Mouse (Mus musculus) left cerebral cortex, adult 9 months (tissue): ENCODE results near the gene Gga3.

Source experiments
- DNase-seq, 2 experiments: peaks; one replicate each; pipeline ENCODE4 v3.0.0; 2022; ENCODE audit warnings: low spot score in 2 of 2

Gga3 gene

DNA sequence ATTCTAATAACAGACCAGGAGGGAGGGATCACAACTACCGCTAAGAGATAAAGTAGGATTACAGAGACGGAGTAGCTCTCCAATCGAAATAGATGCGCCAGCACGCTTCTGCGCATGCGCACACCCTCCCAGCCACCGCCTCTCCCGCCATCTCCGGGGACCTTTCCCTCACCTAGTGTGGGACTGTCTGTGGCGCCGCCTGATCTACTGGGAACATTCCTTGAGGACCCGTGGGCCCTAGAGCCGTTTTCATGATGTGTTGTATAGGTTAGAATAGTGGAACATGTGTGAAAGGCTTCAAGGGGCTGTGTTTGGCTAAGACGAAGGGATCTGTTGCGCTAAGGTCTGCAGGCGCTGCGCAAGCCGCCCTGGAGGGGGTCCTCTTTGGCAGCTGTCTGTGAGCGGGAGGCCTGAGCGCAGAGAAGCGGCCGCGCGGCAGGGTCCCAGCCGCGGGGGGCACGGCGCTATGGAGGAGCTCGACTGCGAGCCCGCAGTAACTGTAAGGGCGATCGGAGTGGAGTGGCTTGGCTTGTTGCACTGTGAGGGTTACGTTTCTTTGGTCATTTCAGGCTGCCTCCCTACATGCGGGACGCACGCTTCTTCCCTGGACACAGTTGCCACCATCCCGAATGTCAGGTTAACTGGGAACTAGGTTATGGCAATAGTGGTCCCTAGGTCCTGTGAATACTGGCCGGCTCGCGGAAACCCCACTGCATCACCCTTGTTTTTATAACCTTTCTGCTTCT, 39.6 kb downstream of the Gga3 start, which contains the start of gene Nup85:
Gene Nup85, plus strand, starts transcription at position 371 of the 746 bp plus-strand sequence.
- DNase-seq = peak; percentile 88 to 98

DNA sequence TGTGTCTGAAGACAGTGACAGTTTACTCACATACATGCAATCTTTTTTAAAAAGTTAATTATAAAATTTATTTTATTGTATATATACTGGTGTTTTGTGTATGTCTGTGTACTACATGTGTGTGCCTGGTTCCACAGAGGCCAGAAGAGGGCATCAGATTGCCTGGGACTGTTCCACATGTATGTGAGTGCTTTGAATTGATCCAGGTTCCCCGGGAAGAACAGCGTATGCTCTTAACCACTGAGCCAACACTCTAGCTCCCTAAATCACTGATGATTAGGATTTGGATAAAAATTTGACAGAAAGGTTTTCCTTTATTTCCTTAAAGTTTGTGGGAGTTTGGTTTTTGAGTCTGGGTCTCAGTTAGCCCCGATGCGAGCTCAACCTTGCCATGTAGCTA, 40.4 kb downstream of the Gga3 start:
- no peak for DNase-seq

GRCm38 (mm10) chr11:115555717-115556116, 48.1 kb downstream of the Gga3 start:
- no peak for DNase-seq

GRCm38 (mm10) chr11:115552783-115553182, 51.1 kb downstream of the Gga3 start:
- DNase-seq = no peak

DNA sequence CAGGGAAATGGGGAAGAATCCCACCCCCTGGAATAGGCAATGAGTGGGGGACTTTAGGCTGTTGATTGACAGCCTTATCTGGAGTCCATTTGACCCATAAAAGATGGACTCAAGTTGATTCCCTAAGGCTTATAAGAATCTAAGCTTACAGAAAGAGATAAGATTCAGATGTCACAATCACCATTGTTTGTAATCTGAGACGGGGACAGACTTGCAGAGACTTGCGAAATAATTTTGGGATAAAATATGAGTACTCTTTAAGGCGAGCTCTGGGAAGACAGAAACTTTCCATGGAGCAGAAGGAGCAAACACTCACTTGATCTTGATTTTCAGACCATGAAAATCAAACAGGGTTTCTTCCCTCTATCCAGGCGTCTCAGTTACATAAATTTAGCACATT, 60.3 kb downstream of the Gga3 start:
- DNase-seq = no peak

DNA sequence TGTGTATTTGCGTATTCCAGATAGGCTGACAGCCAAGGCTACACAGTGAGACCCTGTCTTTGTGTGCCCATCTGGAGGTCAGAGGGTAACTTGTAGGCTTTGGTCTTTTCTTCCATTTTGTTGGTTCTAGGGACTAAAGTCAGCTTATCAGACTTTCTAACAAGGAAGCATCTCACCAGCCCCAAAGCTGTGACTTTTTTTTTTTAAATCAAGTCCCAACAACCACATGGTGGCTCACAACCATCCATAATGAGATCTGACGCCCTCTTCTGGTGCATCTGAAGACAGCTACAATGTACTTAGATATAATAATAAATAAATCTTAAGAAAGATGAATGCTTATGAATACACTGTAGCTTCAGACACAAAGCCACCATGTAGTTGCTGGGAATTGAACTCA, 65.8 kb downstream of the Gga3 start:
- DNase-seq = no peak

GRCm38 (mm10) chr11:115536856-115537568, 66.8 kb downstream of the Gga3 start:
- DNase-seq = peak in 1 of 2 experiments; percentile 49

- peak; percentile 92 to 98 for DNase-seq
Measured at GRCm38 (mm10) chr11:115536038-115536681, 67.7 kb downstream of the Gga3 start, which contains the start of gene Sumo2. Gene Sumo2 (minus strand): TSS chr11:115536276.

GRCm38 (mm10) chr11:115535401-115536037, 68.3 kb downstream of the Gga3 start:
- DNase-seq = peak in 1 of 2 experiments; percentile 37

GRCm38 (mm10) chr11:115534759-115535371, 69.0 kb downstream of the Gga3 start:
- no peak for DNase-seq
